Mouse (Mus musculus): ENCODE measurements around the gene Speer4e.
"Not testable (repeated sequence)": the region's sequence is repeated elsewhere in the genome, so short reads cannot be mapped to it uniquely, and the experiment has no call there.

The Speer4e gene

DNA sequence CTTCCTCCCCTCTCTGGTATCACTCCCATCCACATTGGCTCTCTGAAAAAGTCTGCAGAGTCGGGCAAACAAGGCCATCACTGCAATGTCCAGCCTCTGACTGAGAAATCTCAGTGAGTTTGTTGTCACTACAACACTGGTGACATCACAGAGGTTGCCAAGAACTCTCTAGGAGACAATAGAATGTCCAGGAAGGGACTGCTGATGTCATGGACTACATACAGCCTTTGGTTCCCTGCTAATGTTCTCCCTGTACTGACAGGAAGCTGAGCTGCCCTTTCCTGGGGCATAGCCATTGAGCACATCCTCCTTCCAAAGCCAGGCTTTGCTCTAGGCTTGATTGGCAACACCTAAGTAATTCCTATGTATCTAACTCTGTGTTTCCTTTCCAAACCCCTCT lies at the start of gene Speer4e:
TSS of gene Speer4e (minus strand) at position 101 of the 400 bp plus-strand sequence.
- DNase-seq (ENCODE audit: low spot score in 2 of 2): not testable (repeated sequence)

- not testable (repeated sequence) for DNase-seq (ENCODE audit: low spot score in 2 of 2)
Measured at GRCm38 (mm10) chr5:14986649-14987387, 48.6 kb upstream of the Speer4e start.

DNA sequence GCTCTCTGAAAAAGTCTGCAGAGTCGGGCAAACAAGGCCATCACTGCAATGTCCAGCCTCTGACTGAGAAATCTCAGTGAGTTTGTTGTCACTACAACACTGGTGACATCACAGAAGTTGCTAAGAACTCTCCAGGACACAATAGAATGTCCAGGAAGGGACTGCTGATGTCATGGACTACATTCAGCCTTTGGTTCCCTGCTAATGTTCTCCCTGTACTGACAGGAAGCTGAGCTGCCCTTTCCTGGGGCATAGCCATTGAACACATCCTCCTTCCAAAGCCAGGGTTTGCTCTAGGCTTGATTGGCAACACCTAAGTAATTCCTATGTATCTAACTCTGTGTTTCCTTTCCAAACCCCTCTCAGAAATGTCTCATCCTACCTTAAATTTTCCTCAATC lies 40.6 kb upstream of the Speer4e start, which contains the start of gene Gm10354:
TSS of gene Gm10354 (minus strand) at position 101 of the 400 bp plus-strand sequence.
- DNase-seq (ENCODE audit: low spot score in 2 of 2): not testable (repeated sequence)

- not testable (repeated sequence) for DNase-seq (ENCODE audit: low spot score in 2 of 2)
Measured at GRCm38 (mm10) chr5:14977368-14977767, 39.1 kb upstream of the Speer4e start.

- DNase-seq (ENCODE audit: low spot score in 2 of 2): not testable (repeated sequence)
Measured at GRCm38 (mm10) chr5:14975294-14975693, 37.1 kb upstream of the Speer4e start.

DNA sequence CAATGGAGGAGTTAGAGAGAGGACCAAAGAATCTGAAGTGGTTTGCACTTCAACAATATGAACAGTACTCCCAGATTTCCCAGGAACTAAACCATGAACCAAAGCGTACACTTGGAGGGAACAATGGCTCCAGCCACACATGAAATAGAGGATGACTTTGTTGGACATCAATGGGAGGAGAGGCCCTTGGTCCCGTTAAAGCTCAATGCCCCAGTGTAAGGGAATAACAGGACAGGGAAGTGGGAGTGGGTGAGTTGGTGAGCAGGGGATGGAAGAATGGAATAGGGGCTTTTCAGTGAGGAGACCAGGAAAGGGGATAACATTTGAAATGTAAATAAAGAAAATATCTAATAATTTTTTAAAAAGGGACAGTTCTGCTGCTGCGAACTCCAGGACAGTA lies 34.6 kb upstream of the Speer4e start:
- not testable (repeated sequence) for DNase-seq (ENCODE audit: low spot score in 2 of 2)

- not testable (repeated sequence) for DNase-seq (ENCODE audit: low spot score in 2 of 2)
Measured at GRCm38 (mm10) chr5:14963821-14964220, 25.6 kb upstream of the Speer4e start.

- not testable (repeated sequence) for DNase-seq (ENCODE audit: low spot score in 2 of 2)
Measured at GRCm38 (mm10) chr5:14961502-14961901, 23.3 kb upstream of the Speer4e start.

- DNase-seq (ENCODE audit: low spot score in 2 of 2): not testable (repeated sequence)
Measured at GRCm38 (mm10) chr5:14955928-14956706, 17.9 kb upstream of the Speer4e start.

GRCm38 (mm10) chr5:14953587-14953986 lies 15.4 kb upstream of the Speer4e start:
- DNase-seq (ENCODE audit: low spot score in 2 of 2): not testable (repeated sequence)

DNA sequence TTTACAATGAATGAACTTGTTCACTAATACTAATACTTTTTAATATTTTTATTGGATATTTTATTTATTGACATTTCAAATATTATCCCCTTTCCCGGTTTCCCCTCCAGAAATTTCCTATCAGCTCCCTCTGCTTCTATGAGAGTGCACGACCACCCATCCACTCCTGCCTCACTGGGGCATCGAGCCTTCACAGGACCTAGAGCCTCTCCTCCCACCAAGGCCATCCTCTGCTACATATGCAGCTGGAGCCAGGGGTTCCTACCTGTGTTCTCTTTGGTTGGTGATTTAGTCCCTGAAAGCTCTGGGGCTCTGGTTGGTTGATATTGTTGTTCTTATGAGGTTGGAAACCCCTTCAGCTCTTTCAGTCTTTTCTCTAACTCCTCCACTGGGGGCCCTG lies 14.5 kb upstream of the Speer4e start:
- DNase-seq (ENCODE audit: low spot score in 2 of 2): not testable (repeated sequence)

GRCm38 (mm10) chr5:14951822-14952221 lies 13.6 kb upstream of the Speer4e start:
- not testable (repeated sequence) for DNase-seq (ENCODE audit: low spot score in 2 of 2)

- DNase-seq (ENCODE audit: low spot score in 2 of 2): not testable (repeated sequence)
Measured at GRCm38 (mm10) chr5:14947482-14948198, 9.4 kb upstream of the Speer4e start.

- not testable (repeated sequence) for DNase-seq (ENCODE audit: low spot score in 2 of 2)
Measured at GRCm38 (mm10) chr5:14945524-14945923, 7.3 kb upstream of the Speer4e start.

GRCm38 (mm10) chr5:14941043-14941442 lies 2.8 kb upstream of the Speer4e start:
- DNase-seq (ENCODE audit: low spot score in 2 of 2): not testable (repeated sequence)

GRCm38 (mm10) chr5:14933721-14934120 lies 4.5 kb downstream of the Speer4e start:
- DNase-seq (ENCODE audit: low spot score in 2 of 2): not testable (repeated sequence)

- not testable (repeated sequence) for DNase-seq (ENCODE audit: low spot score in 2 of 2)
Measured at GRCm38 (mm10) chr5:14927047-14927446, 11.2 kb downstream of the Speer4e start.

- not testable (repeated sequence) for DNase-seq (ENCODE audit: low spot score in 2 of 2)
Measured at GRCm38 (mm10) chr5:14914799-14915198, 23.4 kb downstream of the Speer4e start, which contains the start of gene Gm9758. Gm9758 (minus strand) TSS chr5:14914899.

DNA sequence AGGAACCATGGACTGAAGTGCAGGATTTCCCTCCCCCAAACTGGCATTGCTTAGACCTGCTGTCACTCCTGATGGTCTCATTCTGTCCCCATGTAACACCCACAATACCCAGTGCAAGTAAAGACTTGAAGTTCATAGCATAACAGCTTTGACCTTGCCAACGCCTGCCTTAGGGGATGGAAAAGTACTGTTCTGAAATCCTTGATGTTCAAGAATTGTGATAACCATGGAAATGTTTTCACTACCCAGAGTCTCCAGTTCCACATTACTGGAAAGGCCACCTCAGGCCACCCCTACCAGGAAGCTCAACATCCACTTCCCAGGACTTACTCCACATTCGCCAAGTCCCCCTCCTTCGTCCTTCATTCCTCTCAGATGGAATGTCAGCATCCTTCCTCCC lies 23.9 kb downstream of the Speer4e start:
- not testable (repeated sequence) for DNase-seq (ENCODE audit: low spot score in 2 of 2)

DNA sequence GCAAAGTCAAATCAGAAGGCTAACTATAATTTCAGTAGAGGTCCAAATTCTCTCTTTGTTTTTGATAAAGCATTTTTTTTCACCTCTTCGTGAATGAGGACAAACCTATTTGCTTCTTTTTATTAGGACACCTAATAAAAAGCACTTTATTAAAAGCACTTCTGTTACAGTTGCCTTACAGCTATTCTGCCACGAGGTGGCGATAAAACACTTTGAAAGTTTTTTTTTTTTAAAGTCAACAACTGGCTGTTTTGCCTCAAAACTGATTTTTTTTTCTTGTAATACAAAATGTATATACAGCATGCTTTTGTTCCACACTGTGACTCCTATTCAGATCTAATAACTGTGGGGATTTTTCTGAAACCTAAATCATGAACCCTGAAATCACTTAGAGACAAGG lies 34.7 kb downstream of the Speer4e start:
- not testable (repeated sequence) for DNase-seq (ENCODE audit: low spot score in 2 of 2)

GRCm38 (mm10) chr5:14892242-14892641 lies 46.0 kb downstream of the Speer4e start:
- DNase-seq (ENCODE audit: low spot score in 2 of 2): no peak

DNA sequence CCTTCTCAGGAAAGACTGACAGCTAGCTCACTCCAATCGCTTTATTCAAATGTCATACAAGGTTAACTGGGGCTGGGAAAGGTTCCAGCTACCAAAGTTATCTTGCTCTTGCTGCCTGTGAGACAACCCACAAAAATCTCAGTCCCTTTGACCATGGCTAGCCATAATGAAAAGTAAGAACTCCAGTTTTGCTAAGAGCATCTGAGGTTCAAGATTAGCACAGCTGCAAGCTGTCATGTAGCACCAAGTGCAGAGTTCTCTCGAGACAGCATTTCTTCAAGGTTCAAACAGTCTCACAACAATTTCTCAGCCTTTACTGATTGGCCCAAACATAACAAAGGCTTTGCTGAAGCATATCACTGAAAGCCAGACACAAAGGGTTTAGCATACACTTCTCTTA lies 52.9 kb downstream of the Speer4e start:
- DNase-seq (ENCODE audit: low spot score in 2 of 2): not testable (repeated sequence)

All from cerebellum, postnatal 4 days (tissue).